10 mouse cellular contexts compared by ENCODE assay signal in the genomic region with DNA sequence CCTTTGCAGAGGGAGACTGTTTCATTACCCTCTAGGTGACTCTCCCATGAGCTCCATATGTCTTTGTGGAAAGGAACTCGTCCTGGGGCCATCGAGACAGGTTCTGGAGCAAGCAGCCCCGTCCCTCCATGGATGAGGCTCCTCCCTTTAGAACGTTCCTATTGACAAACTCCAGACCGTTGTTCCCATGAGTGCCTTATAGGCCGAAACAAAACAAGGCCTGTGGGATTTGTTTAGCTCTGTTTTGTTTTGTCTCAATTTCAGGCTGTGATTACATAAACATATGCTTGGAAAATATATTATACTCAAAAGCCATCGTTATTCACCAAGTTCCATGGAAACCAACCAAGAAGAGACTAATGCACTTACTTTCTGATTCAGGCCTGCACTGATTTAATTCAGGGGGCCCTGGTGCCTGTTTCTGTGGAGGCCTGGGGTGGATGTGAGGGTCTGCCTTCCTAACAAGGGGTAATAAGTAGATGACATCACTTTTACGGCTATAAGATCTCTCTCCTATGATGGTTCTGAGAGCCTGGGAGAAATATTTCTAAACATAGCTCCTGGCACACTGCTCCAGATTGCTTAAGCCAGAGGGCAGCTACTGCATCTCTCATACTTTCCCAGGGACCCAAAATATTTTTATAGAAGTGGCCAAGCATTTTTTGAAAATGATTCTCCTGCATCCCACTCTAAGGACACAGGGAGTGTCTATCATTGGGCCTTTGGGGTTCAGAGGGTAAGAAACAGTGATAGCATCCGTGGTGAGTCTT.
DNase-seq lines count a peak whose midpoint lies in the region; TF ChIP-seq lines count a peak whose summit lies in the region.
"Had no signal": no experiment of that assay in that cellular context is flagged by ENCODE, and none has a peak within 500 bp of the region (broad histone marks: within the 10 kb centered on the region; RNA-seq: fewer than 3 reads in every experiment).

No protein-coding gene starts in this region.

- WGBS in olfactory bulb, adult 2 months, result 50% methylated on average over 9 of the region's 9 CpGs

- no peak for DNase-seq in left cerebral cortex, adult 2 months (ENCODE audit: extremely low spot score in 1 of 2, low spot score in 2 of 2)
- no peak for DNase-seq in left cerebral cortex, adult 8-10 months (ENCODE audit: low spot score in 2 of 2)
- peak; percentile 71 for DNase-seq in adipocyte (ENCODE audit: low spot score)
- no peak for DNase-seq in B cell, adult 2 months
- DNase-seq in gastrocnemius, postnatal 4 days (ENCODE audit: low spot score in 2 of 2), result no peak
- DNase-seq: cerebellum, adult 9-10 months had no signal

- no peak for TF ChIP-seq CTCF in left cerebral cortex, adult 2 months (IDR thresholded peaks at IDR 0.05)
- no peak for TF ChIP-seq CTCF in embryonic fibroblast, embryonic 13.5 days (IDR thresholded peaks at IDR 0.05; ENCODE audit: borderline replicate concordance, insufficient read depth, low read length)
- TF ChIP-seq CTCF in olfactory bulb, adult 2 months (IDR thresholded peaks at IDR 0.05; ENCODE audit: insufficient read depth, low read depth, low read length), result no peak

- intact Hi-C loops in left cerebral cortex, adult 2 months (cut with DNase I), result no loop called here

- no peak for TF ChIP-seq POLR2A in embryonic fibroblast, embryonic 13.5 days (IDR thresholded peaks at IDR 0.05; ENCODE audit: low read depth, low read length)
- TF ChIP-seq POLR2A in olfactory bulb, adult 2 months (IDR thresholded peaks at IDR 0.05; ENCODE audit: insufficient read depth, low read depth, low read length), result no peak

- no peak overlapping the region for H3K4me3 ChIP-seq in left cerebral cortex, adult 2 months
- no peak overlapping the region for H3K4me3 ChIP-seq in embryonic fibroblast, embryonic 13.5 days (ENCODE audit: insufficient read depth, low read length)
- no peak overlapping the region for H3K4me3 ChIP-seq in olfactory bulb, adult 2 months (ENCODE audit: insufficient read depth, low read depth, low read length)
- H3K4me3 ChIP-seq: midbrain, embryonic 12.5 days; neural tube, embryonic 12.5 days had no signal

- peaks cover 7% of the 10 kb centered on the region for H3K4me1 ChIP-seq in embryonic fibroblast, embryonic 13.5 days (ENCODE audit: control insufficient read depth, insufficient read depth, low read length)
- peaks cover 8% of the 10 kb centered on the region for H3K4me1 ChIP-seq in olfactory bulb, adult 2 months (ENCODE audit: control insufficient read depth, insufficient read depth, low read length)
- H3K4me1 ChIP-seq: midbrain, embryonic 12.5 days; neural tube, embryonic 12.5 days had no signal

- 0 out of 2 replicates have a peak overlapping the region, but pooled peaks have one; percentile 15 for H3K27ac ChIP-seq in left cerebral cortex, adult 2 months
- peak overlapping the region; percentile 74 for H3K27ac ChIP-seq in embryonic fibroblast, embryonic 13.5 days (ENCODE audit: insufficient read depth, low read length)
- H3K27ac ChIP-seq in olfactory bulb, adult 2 months (ENCODE audit: insufficient read depth, low read depth, low read length), result 0 out of 2 replicates have a peak overlapping the region, but pooled peaks have one; percentile 25
- H3K27ac ChIP-seq: midbrain, embryonic 12.5 days; neural tube, embryonic 12.5 days had no signal

Comparison
In these comparisons a context has a peak if more than half of its experiments do, and no peak if none do; other contexts are left out.
1. H3K27ac ChIP-seq: peak in every context shown above with its lines; median percentile 74 in embryonic fibroblast, embryonic 13.5 days; 25 in olfactory bulb, adult 2 months; 15 in left cerebral cortex, adult 2 months.